Mouse (Mus musculus): ENCODE results near the gene Kpna1.

Kpna1 gene

GRCm38 (mm10) chr16:36069819-36070575 lies 91.4 kb downstream of the Kpna1 start:
- no peak for DNase-seq (ENCODE audit: low spot score in 2 of 2)

GRCm38 (mm10) chr16:36071071-36071449 lies 92.5 kb downstream of the Kpna1 start:
- no peak for DNase-seq (ENCODE audit: low spot score in 2 of 2)

- peak; percentile 85 to 90 for DNase-seq (ENCODE audit: low spot score in 2 of 2)
Observed at GRCm38 (mm10) chr16:36071450-36072379, 93.2 kb downstream of the Kpna1 start, which contains the start of the genes Fam162a and Ccdc58. Gene Fam162a (minus strand): TSS chr16:36071594. Gene Ccdc58 (plus strand): TSS chr16:36071685.

- no peak for DNase-seq (ENCODE audit: low spot score in 2 of 2)
Observed at GRCm38 (mm10) chr16:36072410-36073011, 94.0 kb downstream of the Kpna1 start.

- DNase-seq (ENCODE audit: low spot score in 2 of 2): no peak
Observed at GRCm38 (mm10) chr16:36074772-36075171, 96.2 kb downstream of the Kpna1 start.

- DNase-seq (ENCODE audit: low spot score in 2 of 2): no peak
Observed at GRCm38 (mm10) chr16:36079916-36080315, 101.4 kb downstream of the Kpna1 start.

All from natural killer cell, adult 2 months (primary cell).